In genomic region chr14:8113616-8114015, GRCm38 (mm10) we compare ENCODE assay signal across 22 mouse cellular contexts. TPM values are rescaled to one million over a fixed set of nuclear protein-coding genes. Genes with fewer than 3 reads are reported as not detected.
DNase-seq lines count a peak whose midpoint lies in the region; ATAC-seq and TF ChIP-seq lines count a peak whose summit lies in the region.
"Had no signal": no experiment of that assay in that cellular context is flagged by ENCODE, and none has a peak within 500 bp of the region (broad histone marks: within the 10 kb centered on the region; RNA-seq: fewer than 3 reads in every experiment).

No protein-coding gene starts in this region.

- no peak overlapping the region for H3K9ac ChIP-seq in CH12.LX (ENCODE audit: insufficient read depth, low read depth)
- H3K9ac ChIP-seq: embryonic facial prominence, embryonic 12.5 days; embryonic facial prominence, embryonic 15.5 days; forebrain, postnatal 0 days; hindbrain, embryonic 12.5 days; hindbrain, embryonic 15.5 days had no signal

- dilution Hi-C loops in CH12.LX (cut with MboI; ENCODE audit: extremely low pct_ligation_motif_present, extremely low pct_unique_long_range_greater_than_20kb, low sequenced_read_pairs): no loop called here

- DNase-seq in cerebellum, adult 8-10 months: no peak
- peak; percentile 43 for DNase-seq in cerebellum, adult 9-11 months
- no peak for DNase-seq in cerebellum, postnatal 4 days (ENCODE audit: low spot score in 2 of 2)
- DNase-seq in CH12.LX (ENCODE audit: extremely low read depth): no peak
- no peak for DNase-seq in right cerebral cortex, adult 2 months (ENCODE audit: low spot score in 2 of 2)
- DNase-seq: adrenal gland, postnatal 10 days; adrenal gland, postnatal 36 days; cerebellum, postnatal 10 days; forebrain, postnatal 0 days; gastrocnemius, adult 2 months; gastrocnemius, postnatal 14 days; heart, adult 11 months had no signal

- peaks cover 6% of the 10 kb centered on the region; the same call in 1 of the 2 replicates for H3K79me2 ChIP-seq in CH12.LX (replicated peaks; ENCODE audit: control insufficient read depth, extremely low read depth, insufficient read depth, poor library complexity, severe bottlenecking)

- in situ Hi-C loops in CH12.LX (cut with MboI; ENCODE audit: low pct_ligation_motif_present, low pct_unique_long_range_greater_than_20kb, low sequenced_read_pairs): no loop called here

- H3K4me1 ChIP-seq in CH12.LX (ENCODE audit: control insufficient read depth in 1 of 2, insufficient read depth in 2 of 2): peaks cover 35 to 84% of the 10 kb centered on the region in 2 experiments
- H3K4me1 ChIP-seq: embryonic facial prominence, embryonic 12.5 days; embryonic facial prominence, embryonic 15.5 days; hindbrain, embryonic 12.5 days; hindbrain, embryonic 15.5 days had no signal

- TF ChIP-seq CTCF in CH12.LX (conservative IDR thresholded peaks at IDR 0.05 in 1 of 2, IDR thresholded peaks at IDR 0.05 in 1 of 2; ENCODE audit: low read depth in 2 of 2, low read length in 2 of 2): no peak

- no peaks in the 10 kb centered on the region for H3K27me3 ChIP-seq in CH12.LX (replicated peaks)
- H3K27me3 ChIP-seq: embryonic facial prominence, embryonic 12.5 days; embryonic facial prominence, embryonic 15.5 days; hindbrain, embryonic 12.5 days; hindbrain, embryonic 15.5 days; Patski had no signal

- H3K27ac ChIP-seq in CH12.LX (ENCODE audit: insufficient read depth, low read depth): peak overlapping the region; percentile 40; the same call in 1 of the 2 replicates
- H3K27ac ChIP-seq: embryonic facial prominence, embryonic 12.5 days; embryonic facial prominence, embryonic 15.5 days; gastrocnemius, adult 2 months; hindbrain, embryonic 12.5 days; hindbrain, embryonic 15.5 days had no signal

- peaks cover 12% of the 10 kb centered on the region for H3K9me3 ChIP-seq in CH12.LX (replicated peaks; ENCODE audit: low read length)
- H3K9me3 ChIP-seq: embryonic facial prominence, embryonic 12.5 days; embryonic facial prominence, embryonic 15.5 days; G1E; hindbrain, embryonic 12.5 days; hindbrain, embryonic 15.5 days had no signal

- no peak overlapping the region for H3K4me2 ChIP-seq in CH12.LX (ENCODE audit: insufficient read depth, low read depth, poor library complexity, severe bottlenecking)
- H3K4me2 ChIP-seq: embryonic facial prominence, embryonic 12.5 days; embryonic facial prominence, embryonic 15.5 days; heart, embryonic 11.5 days; hindbrain, embryonic 12.5 days; hindbrain, embryonic 15.5 days had no signal

- H3K4me3 ChIP-seq in CH12.LX (replicated peaks in 1 of 3; ENCODE audit: low read depth in 2 of 3, low read length in 2 of 3, poor library complexity in 1 of 3): no peak overlapping the region
- H3K4me3 ChIP-seq: embryonic facial prominence, embryonic 12.5 days; embryonic facial prominence, embryonic 15.5 days; gastrocnemius, adult 2 months; hindbrain, embryonic 12.5 days; hindbrain, embryonic 15.5 days had no signal

- peaks cover 5 to 47% of the 10 kb centered on the region in 2 experiments for H3K36me3 ChIP-seq in CH12.LX (replicated peaks in 1 of 2; ENCODE audit: control insufficient read depth in 1 of 2, insufficient read depth in 1 of 2, low read length in 1 of 2)
- H3K36me3 ChIP-seq: embryonic facial prominence, embryonic 12.5 days; embryonic facial prominence, embryonic 15.5 days; G1E; hindbrain, embryonic 12.5 days; hindbrain, embryonic 15.5 days had no signal

- no peak for TF ChIP-seq EP300 in CH12.LX (IDR thresholded peaks at IDR 0.05; ENCODE audit: low read length)

- no peak for TF ChIP-seq RAD21 in CH12.LX (IDR thresholded peaks at IDR 0.05; ENCODE audit: low read depth, low read length)

- peak; percentile 63 for ATAC-seq in cerebellum, adult (ENCODE audit: insufficient number of reproducible peaks, low FRiP score, low TSS enrichment)
- ATAC-seq: forebrain, embryonic 14.5 days; forebrain, postnatal 0 days; intestine, postnatal 0 days; Patski had no signal

- TF ChIP-seq POLR2A in CH12.LX (IDR thresholded peaks at IDR 0.05; ENCODE audit: low read depth, low read length): no peak

TF ChIP-seq in CH12.LX, 34 proteins besides CTCF, POLR2A, EP300 and RAD21:
- TF ChIP-seq USF1 (IDR thresholded peaks at IDR 0.05; ENCODE audit: low read depth, low read length): no peak
- TF ChIP-seq HCFC1 (IDR thresholded peaks at IDR 0.05; ENCODE audit: low read depth, low read length): no peak
- no peak for TF ChIP-seq SMC3 (IDR thresholded peaks at IDR 0.05; ENCODE audit: low read depth, low read length)
- TF ChIP-seq PAX5 (IDR thresholded peaks at IDR 0.05; ENCODE audit: low read length): no peak
- TF ChIP-seq MAFK (IDR thresholded peaks at IDR 0.05; ENCODE audit: insufficient replicate concordance, low read length): no peak
- no peak for TF ChIP-seq TCF12 (IDR thresholded peaks at IDR 0.05; ENCODE audit: low read depth, low read length)
- no peak for TF ChIP-seq NRF1 (IDR thresholded peaks at IDR 0.05; ENCODE audit: low read depth, low read length)
- TF ChIP-seq GABPA (IDR thresholded peaks at IDR 0.05; ENCODE audit: insufficient replicate concordance, low read depth, low read length): no peak
- TF ChIP-seq ZKSCAN1 (IDR thresholded peaks at IDR 0.05; ENCODE audit: borderline replicate concordance, low read depth, low read length): no peak
- TF ChIP-seq IRF4 (IDR thresholded peaks at IDR 0.05; ENCODE audit: low read depth, low read length): no peak
- TF ChIP-seq RCOR1 (conservative IDR thresholded peaks at IDR 0.05; ENCODE audit: low read depth, low read length): no peak
- TF ChIP-seq E2F4 (IDR thresholded peaks at IDR 0.05; ENCODE audit: insufficient replicate concordance, low read depth, low read length): no peak
- TF ChIP-seq MAZ (IDR thresholded peaks at IDR 0.05; ENCODE audit: low read depth, low read length): no peak
- no peak for TF ChIP-seq JUN (IDR thresholded peaks at IDR 0.05; ENCODE audit: insufficient read depth, low read depth, low read length)
- TF ChIP-seq ETS1 (conservative IDR thresholded peaks at IDR 0.05; ENCODE audit: low read depth, low read length): no peak
- TF ChIP-seq TBP (conservative IDR thresholded peaks at IDR 0.05; ENCODE audit: low read depth, low read length): no peak
- no peak for TF ChIP-seq MEF2A (IDR thresholded peaks at IDR 0.05; ENCODE audit: borderline replicate concordance, low read depth, low read length)

RNA-seq across cellular contexts. Expression of gene Pxk, which starts 15.6 kb away (rescaled TPM):
- 11.7 and 13.1 TPM in 2 replicates for total RNA-seq in CH12.LX (2012; rRNA removed)
- 28.9 and 29.4 TPM in 2 replicates for total RNA-seq in CH12.LX (2014; rRNA removed)
- polyA plus RNA-seq in CH12.LX (2012; ENCODE audit: insufficient read length, low read depth): 47.2 and 55.7 TPM in 2 replicates

RNA-seq across cellular contexts. Expression of gene Rpp14, which starts 33.4 kb away (rescaled TPM):
- total RNA-seq in CH12.LX (2012; rRNA removed) (32.4 and 46.9 TPM in 2 replicates), CH12.LX (2014; rRNA removed) (132 and 140 TPM in 2 replicates)
- polyA plus RNA-seq in CH12.LX (2012; ENCODE audit: insufficient read length, low read depth): 101 and 121 TPM in 2 replicates

RNA-seq across cellular contexts. Expression of gene Pdhb, which starts 59.2 kb away (rescaled TPM):
- 100 and 108 TPM in 2 replicates for total RNA-seq in CH12.LX (2012; rRNA removed)
- total RNA-seq in CH12.LX (2014; rRNA removed): 205 and 223 TPM in 2 replicates
- polyA plus RNA-seq in CH12.LX (2012; ENCODE audit: insufficient read length, low read depth): 122 and 132 TPM in 2 replicates
